ENCODE assay signal across 11 mouse cellular contexts in the genomic region with DNA sequence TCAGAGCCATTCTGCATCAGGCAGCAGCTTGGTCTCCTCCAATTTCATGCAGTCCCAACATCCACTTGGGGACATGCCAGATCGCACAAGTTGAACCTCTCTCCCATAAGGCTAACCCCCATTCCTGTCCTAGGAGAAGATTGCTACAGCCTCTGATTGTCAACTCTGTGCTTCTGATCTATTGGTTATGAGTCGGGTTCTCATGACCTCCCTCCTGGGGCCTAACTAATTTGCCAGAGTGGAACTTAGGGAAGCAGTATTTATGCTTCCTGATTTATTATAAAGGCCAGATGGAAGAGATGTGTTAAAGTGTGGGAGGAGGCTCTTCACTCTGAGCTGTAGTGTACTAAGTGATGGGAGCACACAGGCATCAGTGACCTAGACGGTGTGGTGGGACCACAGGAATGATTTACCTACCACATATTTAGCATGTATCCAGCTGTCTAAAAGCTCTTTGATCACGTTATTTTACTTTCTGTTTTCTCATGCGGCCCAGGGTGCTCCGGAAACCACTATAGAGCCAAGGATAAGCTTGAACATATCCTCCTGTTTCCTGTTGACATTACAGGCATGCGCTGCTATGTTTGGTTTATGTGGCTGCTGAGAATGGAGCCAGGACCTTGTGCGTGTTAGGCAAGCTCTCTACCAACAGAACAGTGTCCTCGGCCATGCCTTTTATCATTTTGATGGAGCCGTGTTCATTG. TPM values are rescaled to one million over a fixed set of nuclear protein-coding genes. Genes with fewer than 3 reads are reported as not detected.
DNase-seq lines count a peak whose midpoint lies in the region; ATAC-seq lines count a peak whose summit lies in the region.
"Had no signal": no experiment of that assay in that cellular context is flagged by ENCODE, and none has a peak within 500 bp of the region (broad histone marks: within the 10 kb centered on the region; RNA-seq: fewer than 3 reads in every experiment).

No protein-coding gene starts in this region.

- H3K27ac ChIP-seq in heart, embryonic 12.5 days (ENCODE audit: poor library complexity, severe bottlenecking): no peak overlapping the region
- peak overlapping the region; percentile 61 for H3K27ac ChIP-seq in stomach, embryonic 16.5 days (ENCODE audit: low read length)
- H3K27ac ChIP-seq in hindbrain, embryonic 11.5 days (ENCODE audit: low read depth, low read length): no peak overlapping the region
- H3K27ac ChIP-seq: limb, embryonic 12.5 days had no signal

- WGBS in heart, embryonic 12.5 days: 67% methylated on average over 10 of the region's 10 CpGs
- WGBS in stomach, embryonic 16.5 days: 46% methylated on average over 10 of the region's 10 CpGs
- 81% methylated on average over 10 of the region's 10 CpGs for WGBS in hindbrain, embryonic 11.5 days

- intact Hi-C loops in heart, postnatal 10 days (cut with DNase I): no loop called here
- intact Hi-C loops in left cerebral cortex, postnatal 25 days (cut with DNase I): no loop called here
- intact Hi-C loops in gastrocnemius, postnatal 36 days (cut with DNase I): no loop called here

- H3K4me3 ChIP-seq in heart, embryonic 12.5 days: no peak overlapping the region
- no peak overlapping the region for H3K4me3 ChIP-seq in stomach, embryonic 16.5 days (replicated peaks; ENCODE audit: low read length)
- H3K4me3 ChIP-seq in hindbrain, embryonic 11.5 days (ENCODE audit: low read depth, low read length): no peak overlapping the region
- H3K4me3 ChIP-seq: limb, embryonic 12.5 days had no signal

- no peak overlapping the region for H3K9ac ChIP-seq in heart, embryonic 12.5 days
- no peak overlapping the region for H3K9ac ChIP-seq in stomach, embryonic 16.5 days (ENCODE audit: low read length)
- no peak overlapping the region for H3K9ac ChIP-seq in hindbrain, embryonic 11.5 days (ENCODE audit: low read depth, low read length)
- H3K9ac ChIP-seq: limb, embryonic 12.5 days had no signal

- 0 out of 2 replicates have a peak, but pooled peaks cover 1% of the 10 kb centered on the region for H3K4me1 ChIP-seq in heart, embryonic 12.5 days (replicated peaks)
- peaks cover 14% of the 10 kb centered on the region for H3K4me1 ChIP-seq in stomach, embryonic 16.5 days (ENCODE audit: control insufficient read depth, insufficient read depth, low read length)
- H3K4me1 ChIP-seq in hindbrain, embryonic 11.5 days (replicated peaks; ENCODE audit: control insufficient read depth, insufficient read depth, low read length): no peaks in the 10 kb centered on the region

- no peak overlapping the region for H3K4me2 ChIP-seq in heart, embryonic 12.5 days
- H3K4me2 ChIP-seq in stomach, embryonic 16.5 days (ENCODE audit: low read depth, low read length): no peak overlapping the region
- no peak overlapping the region for H3K4me2 ChIP-seq in hindbrain, embryonic 11.5 days (replicated peaks; ENCODE audit: low read depth, low read length)
- H3K4me2 ChIP-seq: limb, embryonic 12.5 days had no signal

- H3K36me3 ChIP-seq in heart, embryonic 12.5 days: no peaks in the 10 kb centered on the region
- H3K36me3 ChIP-seq in stomach, embryonic 16.5 days (ENCODE audit: control insufficient read depth, insufficient read depth, low read length): no peaks in the 10 kb centered on the region
- H3K36me3 ChIP-seq in hindbrain, embryonic 11.5 days (ENCODE audit: control insufficient read depth, insufficient read depth, low read length): no peaks in the 10 kb centered on the region
- H3K36me3 ChIP-seq: limb, embryonic 12.5 days had no signal

- no peaks in the 10 kb centered on the region for H3K9me3 ChIP-seq in heart, embryonic 12.5 days (replicated peaks)
- no peaks in the 10 kb centered on the region for H3K9me3 ChIP-seq in stomach, embryonic 16.5 days (replicated peaks; ENCODE audit: control insufficient read depth, low read length)
- no peaks in the 10 kb centered on the region for H3K9me3 ChIP-seq in hindbrain, embryonic 11.5 days (ENCODE audit: control insufficient read depth, low read length)
- H3K9me3 ChIP-seq: limb, embryonic 12.5 days had no signal

- H3K27me3 ChIP-seq in heart, embryonic 12.5 days (replicated peaks): no peaks in the 10 kb centered on the region
- no peaks in the 10 kb centered on the region for H3K27me3 ChIP-seq in stomach, embryonic 16.5 days (ENCODE audit: control insufficient read depth, insufficient read depth, low read length)
- no peaks in the 10 kb centered on the region for H3K27me3 ChIP-seq in hindbrain, embryonic 11.5 days (ENCODE audit: control insufficient read depth, insufficient read depth, low read length)
- H3K27me3 ChIP-seq: limb, embryonic 12.5 days had no signal

- no peak for ATAC-seq in heart, embryonic 12.5 days (ENCODE audit: insufficient number of reproducible peaks, low FRiP score)
- peak; percentile 59; the same call in 1 of the 2 replicates for ATAC-seq in stomach, embryonic 16.5 days (ENCODE audit: insufficient read depth, low FRiP score)
- ATAC-seq in hindbrain, embryonic 11.5 days (ENCODE audit: low FRiP score): no peak

- DNase-seq in heart, postnatal 10 days: peak; percentile 44 to 52
- DNase-seq in T-cell, adult 2 months (ENCODE audit: low spot score): peak; percentile 86
- DNase-seq in kidney, postnatal 25 days: peak; percentile 49 to 57
- DNase-seq in left cerebral cortex, postnatal 25 days (ENCODE audit: low spot score in 2 of 2): no peak
- no peak for DNase-seq in hindbrain, embryonic 11.5 days (ENCODE audit: low spot score)
- no peak for DNase-seq in gastrocnemius, postnatal 36 days
- DNase-seq: right cerebral cortex, postnatal 14 days had no signal

RNA-seq across cellular contexts. Expression of gene Cyp2s1, which starts 18.6 kb away (rescaled TPM):
- total RNA-seq in heart, postnatal 10 days (2021): 1 to 10 TPM; 6.1 to 7.0 TPM
- polyA plus RNA-seq in heart, embryonic 12.5 days (2016; fragmentation: Nextera tagmentation; extraction: Ambion mirVana): 2.7 and 3.1 TPM in 2 replicates
- polyA plus RNA-seq in stomach, embryonic 16.5 days (2015; fragmentation: Nextera tagmentation; extraction: Ambion mirVana): 53.1 and 74.9 TPM in 2 replicates
- total RNA-seq in left cerebral cortex, postnatal 25 days (2021): 1 to 10 TPM; 1.6 to 4.9 TPM
- 0.69 and 0.95 TPM in 2 replicates for polyA plus RNA-seq in hindbrain, embryonic 11.5 days (2014; fragmentation: Nextera tagmentation; extraction: Ambion mirVana)
- total RNA-seq in gastrocnemius, postnatal 36 days (2021): under 1 TPM; 0.17 to 0.18 TPM
- total RNA-seq: monocyte, adult 5-6 weeks had no signal

RNA-seq across cellular contexts. Expression of gene Axl, which starts 46.8 kb away (rescaled TPM):
- 100 to 1,000 TPM; 113 to 139 TPM for total RNA-seq in heart, postnatal 10 days (2021)
- polyA plus RNA-seq in heart, embryonic 12.5 days (2016; fragmentation: Nextera tagmentation; extraction: Ambion mirVana): 60.6 and 61.8 TPM in 2 replicates
- polyA plus RNA-seq in stomach, embryonic 16.5 days (2015; fragmentation: Nextera tagmentation; extraction: Ambion mirVana): 80.8 and 85.1 TPM in 2 replicates
- 10 to 100 TPM; 33.6 to 37.2 TPM for total RNA-seq in left cerebral cortex, postnatal 25 days (2021)
- polyA plus RNA-seq in hindbrain, embryonic 11.5 days (2014; fragmentation: Nextera tagmentation; extraction: Ambion mirVana): 15.0 and 19.4 TPM in 2 replicates
- total RNA-seq in gastrocnemius, postnatal 36 days (2021): 10 to 100 TPM; 39.1 to 44.9 TPM

Comparison
In these comparisons a context has a peak if more than half of its experiments do, and no peak if none do; other contexts are left out.
1. DNase-seq: peak in heart, postnatal 10 days (2 of 2), T-cell, adult 2 months (single experiment) and kidney, postnatal 25 days (2 of 2); none in left cerebral cortex, postnatal 25 days (0 of 2), hindbrain, embryonic 11.5 days (single experiment) and gastrocnemius, postnatal 36 days (0 of 2).